Mouse (Mus musculus): ENCODE measurements at regions not wholly inside any gene's neighbourhood (a gene's known extent, or its start where the extent isn't known, plus 50 kb on each side); places are given as distances from the start of the nearest gene placed in this dataset.

GRCm38 (mm10) chr19:14922238-14922637 is 324.4 kb upstream of the Tle4 start:
- no peak for ATAC-seq (replicated peaks; ENCODE audit: low FRiP score)
- H3K4me3 ChIP-seq (ENCODE audit: low read depth, low read length): no peak overlapping the region
- H3K27me3 ChIP-seq (replicated peaks; ENCODE audit: control insufficient read depth, insufficient read depth, low read length): no peaks in the 10 kb centered on the region
- no peak overlapping the region for H3K4me2 ChIP-seq
- 70% methylated on average over 1 of the region's 1 CpGs for WGBS
- no peak for DNase-seq (ENCODE audit: low spot score)
- no peaks in the 10 kb centered on the region for H3K36me3 ChIP-seq (ENCODE audit: control insufficient read depth, insufficient read depth, low read length)
- H3K9me3 ChIP-seq (ENCODE audit: control insufficient read depth, low read length): no peaks in the 10 kb centered on the region
- H3K9ac ChIP-seq (ENCODE audit: low read depth, low read length): no peak overlapping the region
- H3K4me1 ChIP-seq (replicated peaks; ENCODE audit: control insufficient read depth, insufficient read depth, low read length): no peaks in the 10 kb centered on the region
- H3K27ac ChIP-seq (ENCODE audit: low read depth, low read length): no peak overlapping the region

DNA sequence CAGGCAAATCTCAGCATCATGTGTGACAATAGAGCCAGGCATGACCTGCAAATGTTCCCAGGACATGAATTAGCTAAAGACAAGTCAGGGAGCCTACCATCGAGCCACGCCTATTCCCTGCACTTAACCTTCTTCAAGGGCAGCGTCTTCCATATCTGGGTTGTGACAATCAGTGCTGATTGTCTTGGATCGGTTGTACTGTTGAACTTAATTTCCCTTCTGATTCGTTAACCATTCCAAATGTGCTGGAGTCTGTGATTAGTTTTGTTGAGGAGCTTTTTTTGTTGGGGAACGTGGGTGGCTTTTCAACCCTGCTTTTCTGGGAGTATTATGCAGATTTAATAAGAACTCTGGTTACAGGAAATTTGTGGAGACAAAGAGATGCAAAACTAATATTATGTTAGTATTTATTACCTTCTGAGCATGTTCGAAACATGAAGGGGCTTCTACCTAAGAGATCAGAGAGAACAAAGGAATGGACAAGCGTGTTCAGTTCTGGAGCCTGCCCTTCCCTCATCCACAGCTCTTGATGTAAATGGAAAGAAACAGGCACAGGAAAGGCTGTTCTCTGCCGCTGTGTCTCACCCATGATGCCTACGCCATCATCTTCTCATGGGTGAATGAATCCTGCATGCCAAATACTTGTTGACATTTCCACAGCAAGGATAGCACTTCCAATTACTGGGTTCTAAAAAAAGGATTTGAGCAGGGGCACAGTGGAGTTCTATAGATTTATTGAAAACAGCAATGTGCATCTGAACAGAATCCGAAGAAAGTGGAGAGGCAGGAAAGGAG is 313.4 kb upstream of the Tle4 start:
- no peak for ATAC-seq (replicated peaks; ENCODE audit: low FRiP score)
- no peaks in the 10 kb centered on the region for H3K9me3 ChIP-seq (ENCODE audit: control insufficient read depth, low read length)
- H3K36me3 ChIP-seq (ENCODE audit: control insufficient read depth, insufficient read depth, low read length): no peaks in the 10 kb centered on the region
- no peak overlapping the region for H3K4me2 ChIP-seq
- WGBS: 84% methylated on average over 11 of the region's 11 CpGs
- no peak overlapping the region for H3K27ac ChIP-seq (ENCODE audit: low read depth, low read length)
- H3K4me3 ChIP-seq (ENCODE audit: low read depth, low read length): no peak overlapping the region
- H3K27me3 ChIP-seq (replicated peaks; ENCODE audit: control insufficient read depth, insufficient read depth, low read length): no peaks in the 10 kb centered on the region
- H3K9ac ChIP-seq (ENCODE audit: low read depth, low read length): no peak overlapping the region
- no peak for DNase-seq (ENCODE audit: low spot score)
- H3K4me1 ChIP-seq (replicated peaks; ENCODE audit: control insufficient read depth, insufficient read depth, low read length): no peaks in the 10 kb centered on the region

DNA sequence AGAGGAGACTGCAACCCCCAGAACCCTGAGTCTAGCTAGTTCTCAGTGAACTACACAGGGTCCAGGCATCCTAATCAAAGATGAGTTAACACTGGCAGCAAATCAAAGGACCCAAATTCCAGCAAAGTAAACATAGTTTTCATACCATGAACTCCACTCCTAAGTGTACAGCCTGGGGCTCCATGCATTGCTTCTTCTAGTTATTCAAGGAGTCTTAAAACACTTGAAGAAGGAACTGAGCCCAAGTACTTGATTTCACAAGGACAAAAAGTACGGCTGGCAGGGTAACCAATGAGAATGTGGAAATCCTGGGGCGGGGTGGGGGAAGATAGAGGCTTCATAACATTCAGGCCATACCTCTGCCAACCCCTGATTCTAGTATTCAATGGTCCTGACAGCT is 297.0 kb upstream of the Tle4 start:
- no peaks in the 10 kb centered on the region for H3K4me1 ChIP-seq (replicated peaks; ENCODE audit: control insufficient read depth, insufficient read depth, low read length)
- no peak overlapping the region for H3K27ac ChIP-seq (ENCODE audit: low read depth, low read length)
- no peaks in the 10 kb centered on the region for H3K9me3 ChIP-seq (ENCODE audit: control insufficient read depth, low read length)
- no peaks in the 10 kb centered on the region for H3K36me3 ChIP-seq (ENCODE audit: control insufficient read depth, insufficient read depth, low read length)
- H3K9ac ChIP-seq (ENCODE audit: low read depth, low read length): no peak overlapping the region
- no peak for ATAC-seq (replicated peaks; ENCODE audit: low FRiP score)
- H3K4me2 ChIP-seq: no peak overlapping the region
- WGBS: 65% methylated on average over 2 of the region's 2 CpGs
- peaks cover 13% of the 10 kb centered on the region for H3K27me3 ChIP-seq (replicated peaks; ENCODE audit: control insufficient read depth, insufficient read depth, low read length)
- H3K4me3 ChIP-seq (ENCODE audit: low read depth, low read length): no peak overlapping the region
- DNase-seq (ENCODE audit: low spot score): no peak

DNA sequence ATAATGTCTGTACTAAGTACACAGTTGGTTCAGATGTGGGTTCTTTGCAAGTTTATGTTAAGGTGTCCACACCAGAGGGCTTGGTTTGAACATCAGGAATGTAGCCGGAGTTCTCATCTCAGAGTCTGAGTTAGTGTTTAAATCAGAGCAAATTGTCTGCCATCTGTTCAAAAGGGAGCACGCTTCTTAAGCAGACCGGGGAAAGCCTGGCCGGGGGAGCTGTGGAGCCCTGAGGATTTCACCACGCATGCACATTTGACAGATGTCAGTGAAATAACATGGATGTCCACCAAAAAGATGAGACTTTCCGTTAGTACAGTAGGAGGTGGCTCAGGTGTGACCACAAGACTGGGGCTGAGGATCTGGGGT is 294.5 kb upstream of the Tle4 start:
- H3K4me1 ChIP-seq (replicated peaks; ENCODE audit: control insufficient read depth, insufficient read depth, low read length): no peaks in the 10 kb centered on the region
- H3K27me3 ChIP-seq (replicated peaks; ENCODE audit: control insufficient read depth, insufficient read depth, low read length): peaks cover 25% of the 10 kb centered on the region
- WGBS: 76% methylated on average over 6 of the region's 6 CpGs
- ATAC-seq (replicated peaks; ENCODE audit: low FRiP score) (no peak), DNase-seq (ENCODE audit: low spot score) (no peak)
- H3K36me3 ChIP-seq (ENCODE audit: control insufficient read depth, insufficient read depth, low read length): no peaks in the 10 kb centered on the region
- no peak overlapping the region for H3K4me2 ChIP-seq
- no peaks in the 10 kb centered on the region for H3K9me3 ChIP-seq (ENCODE audit: control insufficient read depth, low read length)
- H3K9ac ChIP-seq (ENCODE audit: low read depth, low read length): no peak overlapping the region
- no peak overlapping the region for H3K4me3 ChIP-seq (ENCODE audit: low read depth, low read length)
- H3K27ac ChIP-seq (ENCODE audit: low read depth, low read length): no peak overlapping the region

DNA sequence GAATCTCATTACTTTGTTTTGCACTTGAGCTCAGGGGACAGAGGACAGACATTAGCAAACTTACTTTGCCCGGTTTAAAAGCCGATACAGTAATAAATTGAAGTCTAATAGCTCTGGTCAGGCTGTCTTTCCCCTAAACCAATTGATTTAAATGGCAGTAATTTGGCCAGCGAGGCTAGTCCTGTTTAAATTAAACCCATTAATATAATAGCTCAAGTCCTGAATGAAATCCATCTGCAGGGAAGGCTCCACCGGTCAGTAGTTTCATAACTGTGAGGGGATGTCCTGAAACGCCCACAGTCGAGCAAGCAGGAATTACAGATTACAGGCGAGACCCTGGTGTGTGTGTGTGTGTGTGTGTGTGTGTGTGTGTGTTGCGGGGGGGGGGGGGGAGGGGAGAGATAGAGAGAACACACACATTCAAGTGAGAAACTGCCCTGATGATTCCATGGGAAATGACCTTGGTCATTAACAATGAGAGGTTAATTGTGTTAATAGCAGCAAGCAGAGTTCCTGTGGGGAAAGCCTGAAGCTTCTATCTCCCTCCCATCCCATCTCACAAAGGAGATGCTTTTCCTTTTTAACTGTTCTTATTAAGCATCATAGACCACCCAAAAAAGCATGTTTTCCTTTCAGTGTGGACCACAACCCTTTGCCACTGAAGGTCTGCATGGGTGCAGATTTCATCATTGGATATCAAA is 294.0 kb upstream of the Tle4 start:
- H3K36me3 ChIP-seq (ENCODE audit: control insufficient read depth, insufficient read depth, low read length): no peaks in the 10 kb centered on the region
- 40% methylated on average over 7 of the region's 8 CpGs for WGBS
- peaks cover 25% of the 10 kb centered on the region for H3K27me3 ChIP-seq (replicated peaks; ENCODE audit: control insufficient read depth, insufficient read depth, low read length)
- H3K27ac ChIP-seq (ENCODE audit: low read depth, low read length): no peak overlapping the region
- H3K4me2 ChIP-seq: no peak overlapping the region
- no peak for DNase-seq (ENCODE audit: low spot score)
- no peak for ATAC-seq (replicated peaks; ENCODE audit: low FRiP score)
- no peaks in the 10 kb centered on the region for H3K9me3 ChIP-seq (ENCODE audit: control insufficient read depth, low read length)
- H3K4me1 ChIP-seq (replicated peaks; ENCODE audit: control insufficient read depth, insufficient read depth, low read length): no peaks in the 10 kb centered on the region
- no peak overlapping the region for H3K4me3 ChIP-seq (ENCODE audit: low read depth, low read length)
- H3K9ac ChIP-seq (ENCODE audit: low read depth, low read length): no peak overlapping the region

- Histone ChIP-seq H3K4me1 (replicated peaks; ENCODE audit: control insufficient read depth, insufficient read depth, low read length) (no peaks in the 10 kb centered on the region), H3K9ac (ENCODE audit: low read depth, low read length) (no peak overlapping the region), H3K4me3 (ENCODE audit: low read depth, low read length) (no peak overlapping the region), H3K27ac (ENCODE audit: low read depth, low read length) (no peak overlapping the region), H3K27me3 (replicated peaks; ENCODE audit: control insufficient read depth, insufficient read depth, low read length) (peaks cover 25% of the 10 kb centered on the region), H3K36me3 (ENCODE audit: control insufficient read depth, insufficient read depth, low read length) (no peaks in the 10 kb centered on the region), H3K9me3 (ENCODE audit: control insufficient read depth, low read length) (no peaks in the 10 kb centered on the region), H3K4me2 (peak overlapping the region; percentile 51)
- no peak for DNase-seq (ENCODE audit: low spot score)
- no peak for ATAC-seq (replicated peaks; ENCODE audit: low FRiP score)
- 11% methylated on average over 9 of the region's 9 CpGs for WGBS
These were observed 293.2 kb upstream of the Tle4 start for GRCm38 (mm10) chr19:14891090-14891428.

- H3K9ac ChIP-seq (ENCODE audit: low read depth, low read length): no peak overlapping the region
- H3K36me3 ChIP-seq (ENCODE audit: control insufficient read depth, insufficient read depth, low read length): no peaks in the 10 kb centered on the region
- ATAC-seq (replicated peaks; ENCODE audit: low FRiP score) (no peak), DNase-seq (ENCODE audit: low spot score) (peak; percentile 37)
- WGBS: 3% methylated on average over 21 of the region's 21 CpGs
- peak overlapping the region; percentile 51 for H3K4me2 ChIP-seq
- H3K27ac ChIP-seq (ENCODE audit: low read depth, low read length): no peak overlapping the region
- no peaks in the 10 kb centered on the region for H3K4me1 ChIP-seq (replicated peaks; ENCODE audit: control insufficient read depth, insufficient read depth, low read length)
- peaks cover 25% of the 10 kb centered on the region for H3K27me3 ChIP-seq (replicated peaks; ENCODE audit: control insufficient read depth, insufficient read depth, low read length)
- no peak overlapping the region for H3K4me3 ChIP-seq (ENCODE audit: low read depth, low read length)
- no peaks in the 10 kb centered on the region for H3K9me3 ChIP-seq (ENCODE audit: control insufficient read depth, low read length)
These were observed 292.6 kb upstream of the Tle4 start for GRCm38 (mm10) chr19:14890241-14891089.

DNA sequence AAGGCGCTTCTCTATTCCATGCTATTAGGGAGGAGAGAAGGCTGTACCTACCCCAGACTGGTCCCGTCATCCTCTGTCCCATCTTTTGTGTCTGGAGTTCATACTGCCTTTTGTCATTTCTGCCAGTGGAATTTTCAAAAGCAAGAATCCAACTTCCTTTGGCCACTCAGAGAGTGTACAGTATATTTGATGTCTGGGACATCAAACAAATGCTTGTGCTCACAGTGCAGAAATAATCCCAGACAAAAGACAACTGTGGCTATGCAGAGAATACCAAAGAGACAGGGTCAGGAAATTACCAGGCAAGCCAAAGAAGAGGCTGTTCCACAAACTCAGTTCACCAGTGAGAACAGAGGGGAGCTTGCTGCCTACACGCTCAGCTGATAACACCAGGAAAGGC is 291.9 kb upstream of the Tle4 start:
- DNase-seq (ENCODE audit: low spot score): no peak
- no peaks in the 10 kb centered on the region for H3K36me3 ChIP-seq (ENCODE audit: control insufficient read depth, insufficient read depth, low read length)
- H3K4me3 ChIP-seq (ENCODE audit: low read depth, low read length): no peak overlapping the region
- 43% methylated on average over 3 of the region's 3 CpGs for WGBS
- no peak overlapping the region for H3K27ac ChIP-seq (ENCODE audit: low read depth, low read length)
- H3K9me3 ChIP-seq (ENCODE audit: control insufficient read depth, low read length): no peaks in the 10 kb centered on the region
- no peak for ATAC-seq (replicated peaks; ENCODE audit: low FRiP score)
- no peaks in the 10 kb centered on the region for H3K4me1 ChIP-seq (replicated peaks; ENCODE audit: control insufficient read depth, insufficient read depth, low read length)
- no peak overlapping the region for H3K9ac ChIP-seq (ENCODE audit: low read depth, low read length)
- peaks cover 25% of the 10 kb centered on the region for H3K27me3 ChIP-seq (replicated peaks; ENCODE audit: control insufficient read depth, insufficient read depth, low read length)
- no peak overlapping the region for H3K4me2 ChIP-seq

Data from liver, embryonic 11.5 days (tissue).